Mouse (Mus musculus) heart, postnatal 0 days (tissue): Measurements from ENCODE around the gene Eif2ak1. TPM values are rescaled to one million over a fixed set of nuclear protein-coding genes. Genes with fewer than 3 reads are reported as not detected.

ENCODE experiments used
- ATAC-seq: fragments of 200-750 bp; cut with Nextera tagmentation; 2 replicates; pipeline ENCODE4 v1.8.0; 2017; ENCODE audit warnings: low read depth, moderate number of reproducible peaks, moderate library complexity; ENCODE audit not compliant: insufficient read depth
- DNase-seq: peaks from one replicate; pipeline ENCODE4 v3.0.0-alpha.2; 2016; ENCODE audit warnings: low spot score
- H3K27ac ChIP-seq: fragments of 300-500 bp; sonication (generic); 2 replicates; pipeline ENCODE4 v1.5.1; 2014; ENCODE audit warnings: low read depth, mild to moderate bottlenecking
- H3K27me3 ChIP-seq: fragments of 300-500 bp; sonication (generic); 2 replicates; pipeline ENCODE4 v1.6.1; 2014; ENCODE audit warnings: low read length, mixed read lengths; ENCODE audit not compliant: control insufficient read depth, insufficient read depth
- H3K36me3 ChIP-seq: fragments of 300-500 bp; sonication (generic); replicated peaks from 2 replicates; pipeline ENCODE4 v1.6.1; 2014; ENCODE audit warnings: low read length, mixed read lengths; ENCODE audit not compliant: control insufficient read depth, insufficient read depth
- H3K4me1 ChIP-seq: fragments of 300-500 bp; sonication (generic); 2 replicates; pipeline ENCODE4 v1.6.1; 2014; ENCODE audit warnings: antibody characterized with exemption; ENCODE audit not compliant: control insufficient read depth, insufficient read depth
- H3K4me2 ChIP-seq: fragments of 300-500 bp; sonication (generic); 2 replicates; pipeline ENCODE4 v1.6.1; 2014; ENCODE audit warnings: low read depth, mild to moderate bottlenecking, low read length, moderate library complexity
- H3K4me3 ChIP-seq: fragments of 300-500 bp; sonication (generic); 2 replicates; pipeline ENCODE4 v1.5.1; 2014; ENCODE audit warnings: low read depth, low read length
- H3K9ac ChIP-seq: fragments of 300-500 bp; sonication (generic); replicated peaks from 2 replicates; pipeline ENCODE4 v1.6.1; 2014; ENCODE audit warnings: low read depth, low read length, mixed read lengths
- H3K9me3 ChIP-seq: fragments of 300-500 bp; sonication (generic); replicated peaks from 2 replicates; pipeline ENCODE4 v1.6.1; 2016; ENCODE audit warnings: low read length; ENCODE audit not compliant: control insufficient read depth
- CTCF ChIP-seq: IDR thresholded peaks from 2 replicates; pipeline ENCODE4 v1.5.1; 2016; ENCODE audit warnings: antibody characterized with exemption, control low read depth, low read depth
- EP300 ChIP-seq: IDR thresholded peaks from 2 replicates; pipeline ENCODE4 v1.6.1; 2016; ENCODE audit warnings: antibody characterized with exemption, low read depth
- WGBS: fragments of 180-500 bp; shearing (Covaris S2); extraction: QIAGEN DNeasy Blood & Tissue Kit; methylation state at CpG from one replicate; pipeline ENCODE4 v1.1.7; 2014; 5-methylcytosine and 5-hydroxymethylcytosine counted together
- polyA plus RNA-seq: library from polyadenylated mRNA; unstranded; fragments of >200 nt; fragmentation: Nextera tagmentation; extraction: Ambion mirVana; gene quantifications from 2 replicates; pipeline ENCODE4 v1.2.1, GENCODE M21; 2015
- total RNA-seq: library from RNA; depleted of rRNA; stranded (reverse); fragments of >200 nt; gene quantifications from 2 replicates; pipeline ENCODE4 v1.2.3, GENCODE M21; 2014; ENCODE audit warnings: low replicate concordance

Gene Eif2ak1
- total and polyA plus RNA-seq, 2 experiments from 2014 or later: 18.4 to 18.7 TPM

GRCm38 (mm10) chr5:143902111-143902510 is 84.5 kb downstream of the Eif2ak1 start:
- 0 out of 2 replicates have a peak, but pooled peaks cover 3% of the 10 kb centered on the region for H3K4me1 ChIP-seq
- TF ChIP-seq EP300 (no peak), CTCF (no peak)
- no peaks in the 10 kb centered on the region for H3K27me3 ChIP-seq
- H3K9me3 ChIP-seq: no peaks in the 10 kb centered on the region
- WGBS: 77% methylated on average over 3 of the region's 3 CpGs
- H3K4me3 ChIP-seq: no peak overlapping the region
- H3K36me3 ChIP-seq: peaks cover 75% of the 10 kb centered on the region
- no peak overlapping the region for H3K9ac ChIP-seq
- no peak overlapping the region for H3K4me2 ChIP-seq
- H3K27ac ChIP-seq: no peak overlapping the region
- ATAC-seq: no peak
- no peak for DNase-seq

DNA sequence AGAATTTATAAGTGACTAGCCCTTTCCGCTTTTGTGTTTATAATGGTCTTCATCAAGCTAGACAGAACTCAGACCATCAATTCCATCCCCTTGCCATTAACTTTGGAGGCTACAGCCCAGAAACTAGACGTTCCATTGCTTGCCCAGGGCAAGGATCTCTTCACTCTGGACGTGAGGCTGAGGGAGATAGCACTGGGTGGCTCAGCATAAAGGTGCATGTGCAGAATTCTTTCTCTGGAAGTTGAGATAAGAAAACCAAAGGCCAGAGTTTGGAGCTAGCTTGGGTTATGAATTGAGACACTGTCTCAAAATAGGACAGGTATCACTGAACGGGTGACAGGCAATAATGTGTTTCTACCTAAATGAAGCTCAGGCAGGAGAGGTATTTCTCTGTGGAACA is 86.2 kb downstream of the Eif2ak1 start:
- TF ChIP-seq CTCF: no peak
- TF ChIP-seq EP300: no peak
- no peak overlapping the region for H3K4me2 ChIP-seq
- H3K4me3 ChIP-seq: no peak overlapping the region
- peaks cover 59% of the 10 kb centered on the region for H3K36me3 ChIP-seq
- no peaks in the 10 kb centered on the region for H3K9me3 ChIP-seq
- peaks cover 5% of the 10 kb centered on the region; the same call in 1 of the 2 replicates for H3K4me1 ChIP-seq
- no peaks in the 10 kb centered on the region for H3K27me3 ChIP-seq
- WGBS: 60% methylated on average over 4 of the region's 4 CpGs
- no peak for ATAC-seq
- no peak for DNase-seq
- H3K9ac ChIP-seq: no peak overlapping the region
- H3K27ac ChIP-seq: no peak overlapping the region

GRCm38 (mm10) chr5:143906429-143906828 is 88.8 kb downstream of the Eif2ak1 start:
- Histone ChIP-seq H3K27ac (no peak overlapping the region), H3K4me1 (peaks cover 10% of the 10 kb centered on the region; the same call in 1 of the 2 replicates), H3K36me3 (peaks cover 46% of the 10 kb centered on the region), H3K9me3 (no peaks in the 10 kb centered on the region), H3K4me2 (no peak overlapping the region), H3K4me3 (no peak overlapping the region), H3K27me3 (no peaks in the 10 kb centered on the region), H3K9ac (no peak overlapping the region)
- no peak for ATAC-seq
- no peak for DNase-seq
- 72% methylated on average over 8 of the region's 8 CpGs for WGBS
- TF ChIP-seq EP300 (no peak), CTCF (no peak)

- Histone ChIP-seq H3K4me3 (peak overlapping the region; percentile 73), H3K4me1 (peaks cover 10% of the 10 kb centered on the region; the same call in 1 of the 2 replicates), H3K27ac (peak overlapping the region; percentile 95), H3K27me3 (no peaks in the 10 kb centered on the region), H3K36me3 (peaks cover 31% of the 10 kb centered on the region), H3K9ac (peak overlapping the region; percentile 63), H3K4me2 (peak overlapping the region; percentile 82), H3K9me3 (no peaks in the 10 kb centered on the region)
- no peak for TF ChIP-seq EP300
- no peak for TF ChIP-seq CTCF
- no peak for DNase-seq
- ATAC-seq: no peak
- WGBS: 2% methylated on average over 9 of the region's 9 CpGs
These were observed 91.3 kb downstream of the Eif2ak1 start for GRCm38 (mm10) chr5:143908926-143909325.

GRCm38 (mm10) chr5:143909417-143910400 is 92.1 kb downstream of the Eif2ak1 start, which contains the start of the genes Aimp2 and Pms2:
Aimp2 (minus strand) TSS chr5:143909847.
Pms2 (plus strand) TSS chr5:143909964.
- DNase-seq (peak; percentile 99), ATAC-seq (peak; percentile 99)
- H3K4me3 ChIP-seq: peak within 1 kb of the TSS; percentile 73
- H3K4me1 ChIP-seq: peaks cover 10% of the 10 kb centered on the region; the same call in 1 of the 2 replicates
- under 1% methylated on average over 70 of the region's 70 CpGs for WGBS
- peak within 1 kb of the TSS; percentile 82 for H3K4me2 ChIP-seq
- no peaks in the 10 kb centered on the region for H3K27me3 ChIP-seq
- H3K9ac ChIP-seq: peak within 1 kb of the TSS; percentile 65
- peak within 1 kb of the TSS; percentile 95 for H3K27ac ChIP-seq
- H3K36me3 ChIP-seq: peaks cover 27% of the 10 kb centered on the region
- no peak for TF ChIP-seq EP300
- no peak for TF ChIP-seq CTCF
- no peaks in the 10 kb centered on the region for H3K9me3 ChIP-seq
